Mouse (Mus musculus): ENCODE data around the gene Enox1. TPM values are rescaled to one million over a fixed set of nuclear protein-coding genes. Genes with fewer than 3 reads are reported as not detected.

The Enox1 gene
- total RNA-seq, 2 experiments from 2014 or later, result not detected

- ATAC-seq (replicated peaks; ENCODE audit: low FRiP score, poor library complexity, severe bottlenecking), result no peak
Observed at GRCm38 (mm10) chr14:77490699-77491098, 334.1 kb downstream of the Enox1 start.

- ATAC-seq (replicated peaks; ENCODE audit: low FRiP score, poor library complexity, severe bottlenecking), result no peak
Observed at GRCm38 (mm10) chr14:77491731-77492130, 335.2 kb downstream of the Enox1 start.

- no peak for ATAC-seq (replicated peaks; ENCODE audit: low FRiP score, poor library complexity, severe bottlenecking)
Observed at GRCm38 (mm10) chr14:77499996-77500581, 343.5 kb downstream of the Enox1 start.

GRCm38 (mm10) chr14:77504458-77505135, 348.0 kb downstream of the Enox1 start:
- ATAC-seq (replicated peaks; ENCODE audit: low FRiP score, poor library complexity, severe bottlenecking), result no peak

- no peak for ATAC-seq (replicated peaks; ENCODE audit: low FRiP score, poor library complexity, severe bottlenecking)
Observed at GRCm38 (mm10) chr14:77506341-77506740, 349.8 kb downstream of the Enox1 start.

GRCm38 (mm10) chr14:77508036-77508435, 351.5 kb downstream of the Enox1 start:
- no peak for ATAC-seq (replicated peaks; ENCODE audit: low FRiP score, poor library complexity, severe bottlenecking)

- ATAC-seq (replicated peaks; ENCODE audit: low FRiP score, poor library complexity, severe bottlenecking), result no peak
Observed at GRCm38 (mm10) chr14:77509042-77509441, 352.5 kb downstream of the Enox1 start.

GRCm38 (mm10) chr14:77509924-77510323, 353.4 kb downstream of the Enox1 start:
- no peak for ATAC-seq (replicated peaks; ENCODE audit: low FRiP score, poor library complexity, severe bottlenecking)

- no peak for ATAC-seq (replicated peaks; ENCODE audit: low FRiP score, poor library complexity, severe bottlenecking)
Observed at GRCm38 (mm10) chr14:77511137-77511870, 354.7 kb downstream of the Enox1 start.

GRCm38 (mm10) chr14:77518017-77518416, 361.5 kb downstream of the Enox1 start:
- ATAC-seq (replicated peaks; ENCODE audit: low FRiP score, poor library complexity, severe bottlenecking), result no peak

- ATAC-seq (replicated peaks; ENCODE audit: low FRiP score, poor library complexity, severe bottlenecking), result no peak
Observed at GRCm38 (mm10) chr14:77518941-77519695, 362.6 kb downstream of the Enox1 start.

GRCm38 (mm10) chr14:77519701-77520100, 363.1 kb downstream of the Enox1 start:
- no peak for ATAC-seq (replicated peaks; ENCODE audit: low FRiP score, poor library complexity, severe bottlenecking)

GRCm38 (mm10) chr14:77524303-77524702, 367.7 kb downstream of the Enox1 start:
- ATAC-seq (replicated peaks; ENCODE audit: low FRiP score, poor library complexity, severe bottlenecking), result no peak

- ATAC-seq (replicated peaks; ENCODE audit: low FRiP score, poor library complexity, severe bottlenecking), result no peak
Observed at GRCm38 (mm10) chr14:77526262-77526661, 369.7 kb downstream of the Enox1 start.

GRCm38 (mm10) chr14:77529201-77529600, 372.6 kb downstream of the Enox1 start:
- ATAC-seq (replicated peaks; ENCODE audit: low FRiP score, poor library complexity, severe bottlenecking), result no peak

GRCm38 (mm10) chr14:77529621-77530020, 373.1 kb downstream of the Enox1 start:
- ATAC-seq (replicated peaks; ENCODE audit: low FRiP score, poor library complexity, severe bottlenecking), result no peak

GRCm38 (mm10) chr14:77533638-77534037, 377.1 kb downstream of the Enox1 start:
- ATAC-seq (replicated peaks; ENCODE audit: low FRiP score, poor library complexity, severe bottlenecking), result no peak

GRCm38 (mm10) chr14:77534120-77534519, 377.6 kb downstream of the Enox1 start:
- no peak for ATAC-seq (replicated peaks; ENCODE audit: low FRiP score, poor library complexity, severe bottlenecking)

- ATAC-seq (replicated peaks; ENCODE audit: low FRiP score, poor library complexity, severe bottlenecking), result no peak
Observed at GRCm38 (mm10) chr14:77536592-77536991, 380.0 kb downstream of the Enox1 start.

GRCm38 (mm10) chr14:77539563-77539962, 383.0 kb downstream of the Enox1 start:
- ATAC-seq (replicated peaks; ENCODE audit: low FRiP score, poor library complexity, severe bottlenecking), result peak; percentile 91
